Mouse (Mus musculus): Measurements from ENCODE around the gene Dnah7a. TPM values are rescaled to one million over a fixed set of nuclear protein-coding genes. Genes with fewer than 3 reads are reported as not detected.

The Dnah7a gene
- polyA plus RNA-seq, 1 experiment from 2014 or later = 3.1 TPM

Small RNA genes lying within 50 kb of the gene (microRNA-seq; reads per million reads assigned to microRNA genes)
- gene Gm25240 = not detected

Other genes starting within 250 kb of the Dnah7a start
- 15.0 and 16.3 TPM in 2 replicates for gene Stk17b, start 78.4 kb upstream of the Dnah7a start, polyA plus RNA-seq (2015; fragmentation: Nextera tagmentation; extraction: Ambion mirVana)